Mouse (Mus musculus): ENCODE results near the gene Tkfc.
"Not testable (repeated sequence)": the region's sequence is repeated elsewhere in the genome, so short reads cannot be mapped to it uniquely, and the experiment has no call there.

Gene Tkfc

GRCm38 (mm10) chr19:10585112-10585511 lies 20.3 kb downstream of the Tkfc start:
- DNase-seq: no peak

GRCm38 (mm10) chr19:10583550-10584146 lies 21.8 kb downstream of the Tkfc start:
- DNase-seq: no peak

DNA sequence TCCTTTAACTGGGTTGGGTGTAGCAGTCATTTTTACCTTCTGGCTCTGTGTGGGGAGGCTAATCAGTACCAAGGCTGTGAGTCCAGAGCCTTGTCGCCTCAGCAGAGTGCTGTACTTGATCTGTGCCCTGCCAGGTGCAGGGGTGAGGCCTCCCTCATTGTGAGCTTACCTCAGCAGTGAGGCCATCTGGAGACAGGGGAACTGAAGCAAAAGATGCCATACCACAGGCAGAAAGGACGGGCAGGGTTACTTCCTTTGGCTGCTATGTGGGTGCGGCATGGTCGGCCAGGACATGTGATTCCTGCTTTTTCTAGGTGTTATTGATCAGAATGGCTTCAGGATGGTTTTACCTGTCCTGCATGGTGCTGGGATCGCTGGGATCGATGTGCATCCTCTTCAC lies 23.5 kb downstream of the Tkfc start:
- DNase-seq: no peak

- no peak for DNase-seq
These were observed 24.7 kb downstream of the Tkfc start for GRCm38 (mm10) chr19:10580761-10581160.

DNA sequence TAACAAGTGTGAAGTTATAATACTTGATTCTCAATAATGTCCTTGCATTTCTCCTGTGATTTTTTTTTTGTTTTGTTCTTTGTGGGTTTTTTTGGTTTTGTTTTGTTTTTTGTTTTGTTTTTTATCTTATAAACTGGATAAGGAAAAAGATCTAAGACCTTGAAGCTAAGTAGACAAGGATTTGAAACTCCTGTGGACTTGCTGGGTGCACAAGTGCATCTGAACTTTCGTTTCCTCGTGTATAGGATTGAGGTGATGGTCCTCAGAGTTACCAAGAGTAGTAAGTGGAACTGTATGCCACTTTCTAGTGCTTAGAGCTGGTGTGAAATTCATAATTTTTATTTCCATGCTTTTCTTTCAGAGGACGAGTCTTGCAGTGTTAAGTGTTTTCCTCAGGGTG lies 25.4 kb downstream of the Tkfc start:
- DNase-seq: no peak

- peak; percentile 95 for DNase-seq
These were observed 28.5 kb downstream of the Tkfc start, which contains the start of the genes Cyb561a3 and Tmem138 for GRCm38 (mm10) chr19:10576690-10577561. Cyb561a3 (plus strand) TSS chr19:10577172. Tmem138 (minus strand) TSS chr19:10577362.

DNA sequence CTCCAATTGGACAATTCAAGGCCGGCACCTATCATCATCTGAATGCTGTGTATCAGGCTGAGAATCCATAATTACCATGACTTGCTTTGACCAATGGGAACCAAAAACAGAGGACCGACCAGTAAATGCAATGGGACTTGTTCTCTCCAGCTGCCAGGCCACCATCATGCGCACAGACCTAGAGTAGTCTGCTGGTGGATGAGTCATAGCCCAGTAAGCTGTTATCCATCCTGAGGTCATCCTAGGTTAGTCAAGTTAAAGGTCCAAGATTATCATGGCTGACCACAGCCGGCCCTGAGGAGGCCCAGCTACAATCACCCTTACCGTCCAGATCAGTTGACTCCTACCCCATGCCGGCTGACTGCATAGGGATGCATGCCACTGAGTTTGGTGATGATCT lies 35.8 kb downstream of the Tkfc start:
- no peak for DNase-seq

DNA sequence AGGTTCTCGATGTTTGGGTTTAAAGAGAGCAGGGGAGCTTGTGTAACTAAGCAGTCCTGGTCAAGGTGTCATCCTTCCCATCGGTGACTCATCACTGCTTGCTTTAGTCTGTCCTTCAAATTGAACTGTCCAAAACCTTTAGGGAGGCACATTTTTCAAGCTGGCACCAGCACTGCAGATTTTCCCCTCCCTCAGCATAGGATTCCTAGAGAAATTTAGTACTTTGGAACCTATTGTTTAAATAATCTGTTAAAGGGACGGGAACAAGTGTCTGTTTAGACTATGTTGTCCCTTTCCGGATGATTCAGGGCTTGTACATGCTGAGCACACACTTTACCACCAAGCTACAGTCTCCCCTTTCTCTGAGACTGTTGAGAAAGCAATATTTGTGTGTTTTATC lies 40.2 kb downstream of the Tkfc start:
- no peak for DNase-seq

GRCm38 (mm10) chr19:10564278-10564677 lies 41.2 kb downstream of the Tkfc start:
- DNase-seq: no peak

DNA sequence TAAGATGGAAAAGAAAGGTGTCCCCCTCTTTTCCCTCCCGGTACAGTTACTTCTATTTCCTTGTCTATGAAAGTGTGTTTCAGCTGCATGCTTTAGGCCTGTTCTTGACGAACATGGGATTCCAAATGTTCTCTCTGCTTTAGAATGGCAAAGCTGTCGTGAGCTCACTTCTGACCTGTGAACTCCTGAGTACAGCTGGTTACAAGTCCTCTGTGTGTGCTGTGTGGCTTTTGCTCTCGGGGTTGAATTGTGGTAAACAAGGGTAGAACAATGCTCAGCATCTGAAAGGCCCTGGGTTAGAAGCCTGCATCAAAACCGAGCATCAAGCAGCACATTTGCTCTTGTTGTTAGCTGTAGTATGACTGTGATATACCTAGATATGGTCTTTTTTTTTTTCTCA lies 43.1 kb downstream of the Tkfc start:
- DNase-seq: no peak

- no peak for DNase-seq
These were observed 43.7 kb downstream of the Tkfc start for GRCm38 (mm10) chr19:10561558-10562314.

DNA sequence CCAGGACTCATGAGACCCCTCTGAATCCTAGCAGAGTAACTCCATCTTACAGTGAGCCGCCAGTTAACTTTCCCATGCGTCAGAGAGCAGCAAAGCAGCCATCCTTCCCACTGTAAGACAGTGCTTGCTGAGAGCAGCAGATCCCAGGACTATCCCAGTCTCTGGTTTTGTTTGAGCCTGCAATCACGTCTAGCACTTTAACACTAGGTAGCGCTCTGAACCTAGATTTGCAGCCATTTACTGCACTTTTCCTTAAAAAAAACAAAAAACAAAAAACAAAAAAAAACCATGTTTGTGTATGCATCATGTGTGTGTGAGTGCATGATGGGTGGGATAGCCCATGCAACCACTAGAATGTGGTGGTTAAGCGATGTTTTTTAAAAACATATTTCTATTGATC lies 45.3 kb downstream of the Tkfc start:
- no peak for DNase-seq

DNA sequence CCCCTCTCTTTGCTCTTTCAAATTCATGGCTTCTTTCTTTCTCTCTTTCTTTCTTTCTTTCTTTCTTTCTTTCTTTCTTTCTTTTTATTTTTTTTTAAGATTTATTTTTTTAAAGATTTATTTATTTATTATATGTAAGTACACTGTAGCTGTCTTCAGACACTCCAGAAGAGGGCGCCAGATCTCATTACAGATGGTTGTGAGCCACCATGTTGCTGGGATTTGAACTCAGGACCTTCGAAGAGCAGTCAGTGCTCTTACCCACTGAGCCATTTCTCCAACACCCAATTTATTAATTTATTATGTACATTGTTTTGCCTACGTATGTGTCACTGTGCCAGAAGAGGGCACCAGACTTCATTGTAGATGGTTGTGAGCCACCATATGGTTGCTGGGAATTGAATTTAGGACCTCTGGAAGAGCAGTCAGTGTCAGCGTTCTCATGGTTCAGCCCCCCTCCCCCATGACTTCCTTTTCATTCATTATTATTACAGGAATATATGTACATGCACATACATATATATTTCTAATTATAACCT lies 47.5 kb downstream of the Tkfc start:
- not testable (repeated sequence) for DNase-seq

DNA sequence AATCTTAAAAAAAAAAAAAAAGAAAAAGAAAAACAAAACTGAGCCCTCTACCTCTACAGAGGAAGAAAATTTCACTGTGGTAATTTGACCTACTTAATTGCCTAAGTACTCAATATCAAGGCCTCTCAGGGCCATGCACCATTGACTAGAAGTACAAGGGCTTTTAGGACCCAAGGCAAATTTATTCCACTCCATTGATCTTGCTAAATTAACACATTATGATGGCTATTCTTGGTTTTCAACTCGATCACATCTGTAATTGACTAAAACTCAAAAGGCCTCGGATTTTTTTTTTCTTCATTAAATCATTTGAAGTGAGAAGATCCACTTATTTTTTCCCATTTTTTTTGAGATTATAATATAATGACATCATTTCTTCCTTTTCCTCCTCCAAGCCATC lies 48.0 kb downstream of the Tkfc start:
- no peak for DNase-seq

GRCm38 (mm10) chr19:10557001-10557400 lies 48.5 kb downstream of the Tkfc start:
- DNase-seq: no peak

DNA sequence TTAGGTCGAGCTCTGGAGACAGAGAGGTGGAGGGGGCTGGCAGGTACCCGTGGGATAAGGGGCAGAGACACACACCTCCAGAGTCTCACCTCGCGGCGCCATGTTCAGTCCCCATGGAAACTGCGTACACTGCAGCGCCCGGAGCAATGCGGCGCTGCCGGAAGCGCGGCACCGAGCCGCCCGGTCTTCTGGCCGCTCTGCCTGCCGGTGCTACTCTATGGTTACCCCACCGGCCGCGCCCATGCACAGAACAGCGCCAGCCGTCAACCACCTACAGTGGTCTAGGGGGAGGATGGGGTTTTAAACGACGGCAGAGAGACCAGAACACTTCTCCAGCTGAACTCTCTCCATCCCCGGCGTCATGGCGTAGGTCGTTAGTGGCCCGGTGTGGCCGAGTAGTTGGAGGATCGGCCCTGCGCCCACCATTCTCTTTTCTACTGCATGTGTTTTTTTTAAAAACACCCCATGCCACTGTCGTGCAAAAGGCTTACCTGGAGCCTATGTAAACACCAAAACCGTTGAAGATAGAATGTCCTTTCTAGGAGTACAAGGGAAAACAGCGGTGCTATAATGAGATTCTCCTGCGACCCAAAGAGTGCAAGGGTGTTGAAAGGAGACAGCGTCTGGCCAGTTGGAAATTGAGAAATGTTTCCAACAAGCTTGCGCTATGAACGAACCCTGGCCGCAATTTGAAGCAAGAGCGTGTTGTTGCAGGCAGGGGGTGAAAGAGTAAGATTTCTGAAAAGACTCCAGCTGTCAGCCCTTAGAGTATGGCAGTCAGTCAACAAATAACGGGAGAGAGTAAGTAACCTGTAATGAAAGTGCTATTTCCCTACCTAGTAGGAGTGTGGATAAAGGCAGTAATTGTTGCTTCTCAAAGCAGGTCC lies 49.6 kb downstream of the Tkfc start, which contains the start of gene Tmem216:
TSS of gene Tmem216 (minus strand) at position 615 of the 887 bp plus-strand sequence.
- DNase-seq: peak; percentile 88 to 92

DNA sequence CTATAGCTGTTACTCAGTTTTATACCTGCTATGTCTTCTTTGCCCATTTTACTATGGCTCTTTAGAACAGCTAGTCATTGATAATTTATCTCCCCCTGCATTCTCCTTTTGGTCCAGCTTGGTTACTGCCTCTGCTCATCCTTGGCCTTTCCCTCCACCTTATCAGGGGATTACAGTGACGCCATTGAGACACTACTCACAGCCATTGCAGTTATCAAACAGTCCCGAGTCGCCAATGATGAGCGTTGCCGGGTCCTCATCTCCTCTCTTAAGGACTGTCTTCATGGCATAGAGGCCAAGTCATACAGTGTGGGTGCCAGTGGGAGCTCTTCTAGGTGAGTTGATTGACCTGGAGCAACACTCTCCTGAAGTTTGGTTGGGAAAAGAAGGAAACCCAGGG lies 66.0 kb downstream of the Tkfc start:
- DNase-seq: no peak

Measured in cerebellum, postnatal 10 days (tissue).